Mouse (Mus musculus) heart, embryonic 15.5 days (tissue): ENCODE data around the gene Rep15. TPM values are rescaled to one million over a fixed set of nuclear protein-coding genes. Genes with fewer than 3 reads are reported as not detected.
A peak's percentile ranks its signal among the peaks of the same experiment; 100 is the strongest.

ENCODE experiments used
- ATAC-seq: fragments of 200-750 bp; cut with Nextera tagmentation; replicated peaks from 2 replicates; pipeline ENCODE4 v1.8.0; 2017; ENCODE audit warnings: low read depth, moderate TSS enrichment; ENCODE audit not compliant: insufficient number of reproducible peaks, insufficient read depth, low FRiP score
- H3K27ac ChIP-seq: fragments of 300-500 bp; sonication (generic); 2 replicates; pipeline ENCODE4 v1.5.1; 2015; ENCODE audit warnings: mild to moderate bottlenecking, inconsistent platforms
- H3K27me3 ChIP-seq: fragments of 300-500 bp; sonication (generic); 2 replicates; pipeline ENCODE4 v1.6.1; 2015; ENCODE audit warnings: inconsistent platforms
- H3K36me3 ChIP-seq: fragments of 300-500 bp; sonication (generic); 2 replicates; pipeline ENCODE4 v1.6.1; 2015; ENCODE audit warnings: mild to moderate bottlenecking, inconsistent platforms
- H3K4me1 ChIP-seq: fragments of 300-500 bp; sonication (generic); replicated peaks from 2 replicates; pipeline ENCODE4 v1.6.1; 2015; ENCODE audit warnings: inconsistent platforms
- H3K4me2 ChIP-seq: fragments of 300-500 bp; sonication (generic); 2 replicates; pipeline ENCODE4 v1.6.1; 2015; ENCODE audit warnings: inconsistent platforms, mild to moderate bottlenecking, moderate library complexity
- H3K4me3 ChIP-seq: fragments of 300-500 bp; sonication (generic); 2 replicates; pipeline ENCODE4 v1.5.1; 2015; ENCODE audit warnings: mild to moderate bottlenecking, inconsistent platforms
- H3K9ac ChIP-seq: fragments of 300-500 bp; sonication (generic); 2 replicates; pipeline ENCODE4 v1.6.1; 2015; ENCODE audit warnings: mild to moderate bottlenecking, inconsistent platforms
- H3K9me3 ChIP-seq: fragments of 300-500 bp; sonication (generic); replicated peaks from 2 replicates; pipeline ENCODE4 v1.6.1; 2016; ENCODE audit warnings: inconsistent platforms
- WGBS: fragments of 180-500 bp; shearing (Covaris S2); methylation state at CpG from one replicate; pipeline ENCODE4 v1.1.7; 2015; ENCODE audit warnings: mixed read lengths; 5-methylcytosine and 5-hydroxymethylcytosine counted together
- polyA plus RNA-seq: library from polyadenylated mRNA; unstranded; fragments of >200 nt; fragmentation: Nextera tagmentation; extraction: Ambion mirVana; gene quantifications from 2 replicates; pipeline ENCODE4 v1.2.1, GENCODE M21; 2015

Gene Rep15
- polyA plus RNA-seq, 1 experiment from 2014 or later: 0.74 TPM

DNA sequence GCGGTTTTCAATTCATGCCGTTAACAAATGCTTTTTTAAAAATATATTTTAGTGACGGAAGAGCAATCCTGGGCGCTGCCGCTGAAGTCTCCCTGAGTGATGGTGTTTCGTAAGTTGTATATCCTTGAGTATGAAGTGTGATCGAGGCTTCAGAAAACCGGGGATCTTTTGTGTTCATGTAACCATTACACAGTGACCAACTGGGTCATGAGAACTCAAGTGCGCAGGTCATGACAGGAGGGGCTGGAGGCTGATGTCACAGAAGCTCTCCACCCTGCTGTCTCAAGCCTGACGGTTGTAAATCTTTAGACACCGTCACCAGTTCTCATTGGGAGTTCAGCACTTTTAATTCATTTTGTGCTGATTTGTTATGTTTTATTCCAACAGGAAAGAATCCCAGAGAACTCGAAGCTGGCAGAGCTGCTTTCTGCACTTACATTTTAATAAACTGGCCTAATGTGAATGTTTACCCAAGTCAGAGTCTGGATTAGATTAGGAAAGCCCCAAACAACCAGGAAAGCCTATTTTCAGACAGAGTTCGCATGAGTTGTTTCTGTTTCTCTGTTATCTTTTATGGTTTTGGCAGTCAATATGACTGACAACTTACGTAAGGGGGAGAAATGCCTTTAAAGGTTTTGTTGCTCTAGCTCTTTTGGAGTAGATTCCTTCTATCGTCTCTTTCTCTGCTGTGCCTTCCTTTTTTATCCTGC lies 21.4 kb upstream of the Rep15 start:
- Histone ChIP-seq H3K4me1 (no peaks in the 10 kb centered on the region; the same call in 1 of the 2 replicates), H3K27ac (no peak overlapping the region), H3K27me3 (no peaks in the 10 kb centered on the region), H3K4me2 (no peak overlapping the region), H3K9me3 (no peaks in the 10 kb centered on the region), H3K9ac (no peak overlapping the region), H3K4me3 (no peak overlapping the region), H3K36me3 (peaks cover 36% of the 10 kb centered on the region; the same call in 1 of the 2 replicates)
- no peak for ATAC-seq
- WGBS: 81% methylated on average over 15 of the region's 15 CpGs

- H3K27me3 ChIP-seq: no peaks in the 10 kb centered on the region
- peaks cover 39% of the 10 kb centered on the region; the same call in 1 of the 2 replicates for H3K36me3 ChIP-seq
- WGBS: 71% methylated on average over 6 of the region's 6 CpGs
- H3K4me2 ChIP-seq: no peak overlapping the region
- H3K4me3 ChIP-seq: no peak overlapping the region
- H3K4me1 ChIP-seq: no peaks in the 10 kb centered on the region; the same call in 1 of the 2 replicates
- H3K27ac ChIP-seq: no peak overlapping the region
- no peak overlapping the region for H3K9ac ChIP-seq
- ATAC-seq: no peak
- no peaks in the 10 kb centered on the region for H3K9me3 ChIP-seq
Measured at GRCm38 (mm10) chr6:147011555-147011954, 20.8 kb upstream of the Rep15 start.

- Histone ChIP-seq H3K4me2 (no peak overlapping the region), H3K9me3 (no peaks in the 10 kb centered on the region), H3K4me1 (no peaks in the 10 kb centered on the region; the same call in 1 of the 2 replicates), H3K36me3 (peaks cover 34% of the 10 kb centered on the region; the same call in 1 of the 2 replicates), H3K9ac (no peak overlapping the region), H3K4me3 (no peak overlapping the region), H3K27ac (peak overlapping the region; percentile 9; the same call in 1 of the 2 replicates), H3K27me3 (no peaks in the 10 kb centered on the region)
- ATAC-seq: no peak
- 75% methylated on average over 6 of the region's 6 CpGs for WGBS
Measured at GRCm38 (mm10) chr6:147011977-147012376, 20.4 kb upstream of the Rep15 start.

DNA sequence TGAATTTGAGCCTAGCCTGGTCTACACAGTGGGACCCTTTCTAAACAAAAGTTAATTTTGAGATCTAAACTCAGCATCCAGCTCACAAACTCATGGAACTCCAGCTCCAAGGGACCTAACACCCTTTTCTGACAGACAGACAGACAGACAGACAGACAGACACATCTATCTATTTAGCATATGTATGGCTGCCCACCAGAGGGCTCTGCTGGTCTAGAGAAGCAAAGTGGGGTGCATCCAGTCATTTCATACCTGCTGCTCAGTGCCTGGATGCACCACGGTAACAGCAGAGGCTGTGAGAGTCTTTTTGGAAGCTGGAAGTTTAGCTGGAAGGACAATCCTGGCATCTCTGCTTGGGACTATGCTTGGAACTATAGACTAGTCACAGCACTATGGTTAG lies 18.8 kb upstream of the Rep15 start:
- Histone ChIP-seq H3K4me2 (no peak overlapping the region), H3K27ac (no peak overlapping the region), H3K4me3 (no peak overlapping the region), H3K9me3 (no peaks in the 10 kb centered on the region), H3K27me3 (no peaks in the 10 kb centered on the region), H3K4me1 (no peaks in the 10 kb centered on the region; the same call in 1 of the 2 replicates), H3K36me3 (peaks cover 32% of the 10 kb centered on the region; the same call in 1 of the 2 replicates), H3K9ac (no peak overlapping the region)
- WGBS: 86% methylated on average over 1 of the region's 1 CpGs
- no peak for ATAC-seq

DNA sequence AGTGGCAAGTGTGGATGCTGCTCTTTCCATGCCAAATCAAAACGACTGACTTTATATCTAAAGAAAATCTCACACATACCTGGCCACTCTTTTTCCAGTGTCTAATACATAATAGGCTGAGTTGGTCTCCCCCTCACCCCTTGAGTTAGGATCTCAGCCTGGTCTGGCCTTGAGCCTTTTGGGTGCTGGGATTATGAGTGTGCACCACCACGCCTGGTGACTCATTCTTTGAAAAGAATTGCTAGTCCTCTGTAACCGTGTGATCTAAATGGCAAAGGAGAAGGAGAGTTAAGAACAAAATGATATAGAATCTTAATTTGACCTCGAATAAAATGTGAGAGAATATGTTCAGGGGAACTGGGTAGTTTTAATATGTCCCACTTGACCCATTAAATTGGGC lies 14.5 kb upstream of the Rep15 start:
- no peak for ATAC-seq
- H3K36me3 ChIP-seq: peaks cover 49% of the 10 kb centered on the region
- no peak overlapping the region for H3K4me2 ChIP-seq
- no peak overlapping the region for H3K9ac ChIP-seq
- H3K4me3 ChIP-seq: no peak overlapping the region
- WGBS: 88% methylated on average over 4 of the region's 4 CpGs
- H3K27me3 ChIP-seq: no peaks in the 10 kb centered on the region
- H3K4me1 ChIP-seq: peaks cover 4% of the 10 kb centered on the region; the same call in 1 of the 2 replicates
- H3K27ac ChIP-seq: no peak overlapping the region
- H3K9me3 ChIP-seq: no peaks in the 10 kb centered on the region

DNA sequence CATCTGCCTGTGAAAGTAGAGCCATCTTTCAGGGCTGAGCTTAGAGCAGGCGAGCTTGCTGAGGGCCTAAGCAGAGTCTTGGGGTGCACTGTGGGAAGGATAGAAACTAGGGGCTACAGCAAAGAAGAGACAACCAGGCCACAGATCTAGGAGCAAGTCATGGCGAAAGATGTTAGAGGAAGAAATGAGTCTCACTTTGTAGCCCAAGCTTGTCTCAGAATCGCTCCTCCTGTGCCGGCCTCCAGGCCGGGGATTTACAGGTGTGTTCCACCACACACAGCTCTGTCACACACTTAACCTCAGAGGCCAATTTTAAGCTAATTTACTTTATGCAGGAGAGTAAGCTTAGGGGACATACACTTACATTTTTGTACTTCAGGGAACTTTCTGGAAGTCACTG lies 14.0 kb upstream of the Rep15 start:
- Histone ChIP-seq H3K4me1 (peaks cover 4% of the 10 kb centered on the region; the same call in 1 of the 2 replicates), H3K27me3 (no peaks in the 10 kb centered on the region), H3K9me3 (no peaks in the 10 kb centered on the region), H3K36me3 (peaks cover 53% of the 10 kb centered on the region), H3K4me2 (no peak overlapping the region), H3K4me3 (no peak overlapping the region), H3K27ac (no peak overlapping the region), H3K9ac (no peak overlapping the region)
- 93% methylated on average over 5 of the region's 5 CpGs for WGBS
- ATAC-seq: no peak

GRCm38 (mm10) chr6:147021181-147021580 lies 11.2 kb upstream of the Rep15 start:
- Histone ChIP-seq H3K9me3 (no peaks in the 10 kb centered on the region), H3K27me3 (no peaks in the 10 kb centered on the region), H3K27ac (no peak overlapping the region), H3K4me1 (peaks cover 4% of the 10 kb centered on the region; the same call in 1 of the 2 replicates), H3K4me3 (no peak overlapping the region), H3K4me2 (no peak overlapping the region), H3K36me3 (peaks cover 50% of the 10 kb centered on the region), H3K9ac (no peak overlapping the region)
- 93% methylated on average over 5 of the region's 5 CpGs for WGBS
- ATAC-seq: no peak

DNA sequence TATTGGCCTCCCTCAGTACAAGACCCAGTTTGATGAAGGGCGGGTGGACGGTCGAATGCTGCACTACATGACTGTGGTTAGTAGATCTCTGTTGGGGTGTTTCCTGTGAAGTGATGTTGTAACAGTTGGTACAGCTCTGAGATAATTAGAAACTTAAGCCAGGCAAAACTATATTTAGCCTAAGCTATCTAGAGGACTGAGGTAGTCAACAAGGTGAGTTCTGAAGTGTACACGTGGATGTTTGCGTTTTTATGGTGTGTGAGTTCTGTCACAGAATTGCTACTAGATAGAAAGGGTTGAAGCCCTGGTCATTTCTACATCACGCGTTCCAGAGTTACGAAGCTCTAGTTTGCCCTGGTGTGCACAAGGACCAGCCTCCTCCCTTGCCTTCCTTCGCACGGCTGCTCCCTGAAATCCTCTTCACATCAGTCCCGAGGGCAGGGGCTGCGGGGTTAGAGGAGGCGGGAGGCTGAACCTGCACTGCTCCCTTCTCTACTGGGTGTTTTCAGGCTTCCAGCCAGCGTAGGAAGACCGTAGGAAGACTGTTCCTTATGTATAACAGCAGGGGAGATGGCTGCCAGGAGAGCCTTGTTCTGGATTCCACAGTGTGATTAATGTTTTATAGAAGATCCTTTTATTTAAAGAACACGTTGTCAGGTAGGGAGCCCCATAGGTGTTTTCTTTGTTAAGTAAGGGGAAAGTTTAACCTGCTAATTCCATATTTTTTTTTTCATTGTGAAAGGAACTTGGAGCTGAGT lies 9.8 kb upstream of the Rep15 start:
- Histone ChIP-seq H3K27me3 (no peaks in the 10 kb centered on the region), H3K9me3 (no peaks in the 10 kb centered on the region), H3K9ac (no peak overlapping the region), H3K4me3 (no peak overlapping the region), H3K4me1 (peaks cover 4% of the 10 kb centered on the region; the same call in 1 of the 2 replicates), H3K4me2 (no peak overlapping the region), H3K36me3 (peaks cover 59% of the 10 kb centered on the region), H3K27ac (no peak overlapping the region)
- WGBS: 74% methylated on average over 16 of the region's 16 CpGs
- ATAC-seq: no peak

DNA sequence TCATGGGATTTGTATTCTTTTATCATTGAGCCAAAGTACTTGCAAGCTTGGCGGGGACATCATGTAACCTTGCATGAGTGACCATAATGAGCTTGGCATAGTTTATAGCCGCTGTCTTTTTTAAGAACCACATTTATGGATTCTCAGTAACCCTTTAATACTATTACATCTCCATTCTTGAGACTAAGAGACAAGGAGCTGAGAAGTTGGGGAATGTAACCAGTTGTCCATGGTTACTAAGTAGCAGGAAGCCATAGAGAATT lies 9.3 kb upstream of the Rep15 start:
- Histone ChIP-seq H3K27me3 (no peaks in the 10 kb centered on the region), H3K27ac (no peak overlapping the region), H3K4me3 (no peak overlapping the region), H3K4me1 (peaks cover 4% of the 10 kb centered on the region; the same call in 1 of the 2 replicates), H3K9me3 (no peaks in the 10 kb centered on the region), H3K9ac (no peak overlapping the region), H3K36me3 (peaks cover 59% of the 10 kb centered on the region), H3K4me2 (no peak overlapping the region)
- no peak for ATAC-seq
- 86% methylated on average over 2 of the region's 2 CpGs for WGBS

DNA sequence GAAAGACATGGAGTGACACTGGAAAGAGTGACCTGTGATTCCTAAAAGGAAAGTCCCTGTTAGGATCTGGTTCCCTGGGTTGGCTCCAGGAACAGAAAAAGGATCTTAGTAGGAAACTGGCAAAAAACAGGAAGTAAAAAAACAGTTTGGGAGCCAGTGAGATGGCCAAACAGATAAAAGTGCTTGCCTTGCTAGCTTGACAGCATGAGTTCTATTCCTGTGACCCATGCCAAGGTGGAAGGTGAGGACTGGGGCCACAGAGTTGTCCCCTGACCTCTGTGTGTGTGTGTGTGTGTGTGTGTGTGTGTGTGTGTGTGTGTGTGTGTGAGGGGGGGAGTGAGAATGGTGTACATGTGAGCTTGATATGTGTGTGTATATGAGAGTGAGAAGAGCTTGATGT lies 8.8 kb upstream of the Rep15 start:
- Histone ChIP-seq H3K4me2 (no peak overlapping the region), H3K9me3 (no peaks in the 10 kb centered on the region), H3K4me3 (no peak overlapping the region), H3K36me3 (peaks cover 59% of the 10 kb centered on the region), H3K9ac (no peak overlapping the region), H3K4me1 (peaks cover 4% of the 10 kb centered on the region; the same call in 1 of the 2 replicates), H3K27me3 (no peaks in the 10 kb centered on the region), H3K27ac (no peak overlapping the region)
- ATAC-seq: no peak

- H3K4me2 ChIP-seq: no peak overlapping the region
- H3K4me3 ChIP-seq: no peak overlapping the region
- H3K27ac ChIP-seq: no peak overlapping the region
- peaks cover 53% of the 10 kb centered on the region for H3K36me3 ChIP-seq
- peaks cover 8% of the 10 kb centered on the region for H3K4me1 ChIP-seq
- no peak overlapping the region for H3K9ac ChIP-seq
- 68% methylated on average over 3 of the region's 3 CpGs for WGBS
- no peak for ATAC-seq
- no peaks in the 10 kb centered on the region for H3K27me3 ChIP-seq
- H3K9me3 ChIP-seq: no peaks in the 10 kb centered on the region
Measured at GRCm38 (mm10) chr6:147024761-147025160, 7.6 kb upstream of the Rep15 start.
